Mouse (Mus musculus) cerebellum, adult 11-12 months (tissue): ENCODE measurements around the gene Atp2a2.
A peak's percentile ranks its signal among the peaks of the same experiment; 100 is the strongest.

Experiments
- DNase-seq: peaks from one replicate; pipeline ENCODE4 v3.0.0; 2022

Gene Atp2a2

DNA sequence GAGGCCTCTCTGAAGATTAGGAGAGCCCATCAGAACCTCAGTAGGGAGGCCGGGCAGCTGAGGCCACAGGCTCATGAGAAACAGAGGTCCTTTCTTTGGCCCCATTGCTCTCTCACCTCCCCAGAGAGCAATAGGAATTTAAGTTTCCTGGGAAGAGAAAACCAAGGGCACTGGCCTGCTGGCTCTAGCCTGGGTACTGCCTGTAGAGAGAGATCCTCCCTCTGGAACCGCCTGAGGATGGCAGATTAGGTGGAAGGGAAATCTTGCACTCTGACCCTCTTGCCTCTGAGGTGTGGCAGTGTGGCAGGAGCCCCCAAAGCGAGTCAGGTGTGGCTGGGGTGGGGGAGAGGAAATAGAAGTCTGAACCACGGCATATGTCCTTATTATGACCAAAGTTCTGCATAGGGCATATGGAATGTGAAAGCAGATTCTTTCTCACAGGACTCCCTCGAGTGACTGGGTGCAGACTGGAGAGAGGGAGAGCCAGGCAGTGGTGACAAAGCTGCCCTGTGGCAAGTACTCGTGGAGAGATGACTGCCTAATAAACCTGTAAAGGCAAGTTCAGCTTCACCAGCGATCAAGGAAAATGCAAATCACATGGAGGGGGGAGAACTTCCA, 17.1 kb upstream of the Atp2a2 start:
- no peak for DNase-seq

DNA sequence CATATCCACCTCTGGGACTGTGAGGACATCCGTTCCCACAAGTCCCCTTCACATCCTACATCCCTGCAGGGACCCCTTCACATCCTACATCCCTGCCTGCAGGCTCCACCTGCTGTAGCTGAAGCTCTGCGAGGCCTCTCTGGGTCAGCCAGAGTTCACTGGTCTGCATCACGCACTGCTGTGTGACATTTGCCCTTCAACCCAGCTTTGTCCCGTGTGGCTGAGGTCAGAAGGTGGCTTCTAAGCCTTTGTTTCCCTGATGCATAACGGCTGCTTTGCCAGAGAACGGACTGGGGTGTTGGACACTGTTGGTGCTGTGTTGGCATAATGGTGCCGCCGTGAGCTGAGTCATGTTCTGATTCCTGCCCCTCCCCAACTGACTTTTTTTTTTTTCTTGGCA, 16.2 kb upstream of the Atp2a2 start:
- no peak for DNase-seq

DNA sequence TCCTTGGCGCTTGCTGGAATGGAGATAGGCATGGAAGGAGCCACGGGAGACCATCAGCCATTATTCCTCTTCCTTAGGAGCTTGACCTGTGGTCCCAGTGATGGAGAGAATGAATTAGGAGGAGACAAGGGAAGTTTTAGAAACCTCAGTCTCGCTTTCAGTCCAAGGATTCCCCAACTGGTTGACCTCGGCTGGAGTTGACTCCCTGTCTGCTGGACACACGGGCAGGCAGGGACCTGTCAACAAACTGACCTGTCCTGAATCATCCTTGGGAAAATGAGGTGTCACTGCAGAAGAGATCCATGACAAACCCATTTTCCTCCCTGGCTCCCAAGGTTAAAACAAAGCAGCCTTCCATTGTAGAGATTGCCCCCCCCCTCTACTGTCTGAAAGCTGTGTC, 14.9 kb upstream of the Atp2a2 start:
- no peak for DNase-seq

DNA sequence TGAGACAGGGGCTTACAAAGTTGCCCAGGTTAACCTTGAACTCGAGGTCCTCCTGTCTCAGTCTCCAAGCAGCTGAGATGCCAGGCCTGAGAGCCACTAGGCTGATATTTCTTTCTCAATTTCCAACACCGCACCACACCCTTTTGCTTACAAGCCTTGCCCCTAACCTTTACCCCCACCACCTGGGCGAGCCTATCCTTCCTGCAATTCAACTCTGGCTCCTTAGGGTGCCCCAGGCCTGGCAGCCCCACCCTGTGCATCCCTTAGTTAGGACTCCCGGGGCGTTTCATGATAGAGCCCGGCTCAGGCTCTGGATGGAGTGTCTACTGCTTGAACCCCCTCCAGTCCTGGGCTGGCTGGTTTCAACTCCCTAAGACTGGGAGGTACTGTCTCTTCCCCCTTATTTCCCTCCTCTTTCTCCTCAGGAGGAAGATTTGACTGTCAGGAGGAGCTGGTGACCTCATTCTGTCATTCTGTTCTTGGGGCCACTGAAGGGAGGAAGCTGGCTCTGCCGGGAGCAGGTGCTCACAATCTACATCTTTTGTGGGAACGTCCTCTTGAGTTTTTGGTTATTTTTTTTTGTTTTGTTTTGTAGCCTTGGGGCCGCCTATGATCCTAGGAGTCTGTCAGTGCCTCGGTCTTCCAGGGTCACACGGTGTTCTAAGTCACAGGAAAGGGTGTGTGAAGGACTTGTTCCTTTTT, 14.2 kb upstream of the Atp2a2 start:
- DNase-seq, result no peak

DNA sequence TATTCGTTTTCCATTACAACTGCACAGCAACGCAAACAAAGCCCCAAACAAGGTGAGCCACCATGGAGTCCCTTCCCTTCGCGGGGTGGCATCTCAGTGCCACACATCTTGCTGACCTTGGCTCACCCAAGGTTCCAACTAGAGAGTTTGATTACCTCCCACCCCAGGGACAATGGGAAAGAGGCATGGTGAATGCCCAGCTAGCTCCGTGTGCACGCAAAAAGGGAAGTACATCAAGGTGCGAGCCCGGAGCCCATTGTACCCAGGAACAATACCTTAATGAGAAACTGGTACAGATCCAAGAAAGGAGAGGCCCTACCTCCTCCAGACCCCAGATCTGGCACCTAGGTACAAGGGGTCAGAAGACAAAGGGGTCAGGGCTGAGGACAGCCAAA, 12.1 kb upstream of the Atp2a2 start:
- no peak for DNase-seq

DNA sequence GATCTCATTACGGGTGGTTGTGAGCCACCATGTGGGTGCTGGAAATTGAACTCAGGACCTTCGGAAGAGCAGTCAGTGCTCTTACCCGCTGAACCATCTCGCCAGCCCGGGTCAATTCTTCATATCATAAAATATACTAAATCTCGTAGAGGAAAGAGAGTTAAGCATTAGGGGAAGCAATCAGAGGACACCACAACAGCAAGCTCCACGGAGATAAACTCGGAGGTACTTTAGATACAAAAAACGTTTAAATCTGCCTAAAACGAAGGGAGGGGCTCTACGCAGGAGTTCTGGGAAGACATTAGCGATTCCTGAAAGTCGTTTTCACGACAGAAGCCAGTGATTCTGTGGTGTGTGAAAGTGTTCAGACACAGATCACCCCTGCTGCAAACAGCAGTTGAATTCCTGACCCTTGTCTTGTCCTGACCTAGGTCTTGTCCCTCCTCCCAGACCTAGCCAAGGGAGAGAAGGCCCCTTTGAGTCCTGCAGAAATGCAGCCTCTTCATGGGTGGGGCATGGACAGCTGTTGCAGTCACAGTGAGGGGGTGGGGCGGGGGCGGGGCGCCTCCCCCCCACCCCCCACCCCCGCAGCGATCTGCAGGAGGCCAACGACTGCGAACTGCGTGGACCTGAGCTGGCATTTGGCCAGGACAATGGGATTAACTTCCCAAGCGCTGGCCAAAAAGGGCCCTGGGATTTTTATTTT, 11.5 kb upstream of the Atp2a2 start:
- DNase-seq, result no peak

DNA sequence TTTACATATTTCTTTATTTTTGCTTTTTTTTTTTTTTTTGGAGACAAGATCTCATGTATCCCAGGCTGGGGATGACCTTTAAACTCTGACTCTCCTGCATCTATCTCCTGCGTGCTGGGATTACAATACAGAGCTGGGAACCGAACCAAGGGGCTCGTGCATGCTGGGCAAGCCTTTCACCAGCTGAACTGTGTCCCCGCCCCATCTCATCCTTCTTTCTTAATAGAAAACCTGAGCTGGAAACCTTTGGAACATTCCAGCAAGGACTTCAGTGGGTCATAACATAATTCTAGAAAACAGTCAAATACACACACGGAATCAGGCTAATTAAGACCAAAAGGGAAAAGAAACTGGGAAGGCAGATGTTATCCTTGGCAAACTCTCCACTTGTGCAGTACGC, 10.0 kb upstream of the Atp2a2 start:
- no peak for DNase-seq

DNA sequence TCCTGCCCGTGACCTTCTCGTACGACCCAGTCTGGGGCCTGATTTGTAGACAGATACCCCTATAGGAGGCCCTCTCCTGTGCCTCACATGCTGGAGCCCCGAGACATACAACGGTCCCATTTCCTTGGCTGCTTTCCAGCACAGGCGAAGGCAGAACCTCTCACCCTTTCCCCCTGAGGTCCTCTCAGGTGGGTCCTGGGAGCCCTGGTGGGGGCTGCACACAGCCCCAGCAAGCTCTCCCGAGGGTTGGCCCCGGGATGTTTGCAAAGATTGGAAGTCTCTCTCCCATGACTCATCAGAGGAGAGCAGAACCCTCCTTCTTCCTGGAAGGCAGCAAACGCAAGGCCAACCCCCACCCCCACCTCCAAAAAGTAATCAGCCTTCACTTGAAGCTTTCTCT, 9.4 kb upstream of the Atp2a2 start:
- DNase-seq, result no peak

DNA sequence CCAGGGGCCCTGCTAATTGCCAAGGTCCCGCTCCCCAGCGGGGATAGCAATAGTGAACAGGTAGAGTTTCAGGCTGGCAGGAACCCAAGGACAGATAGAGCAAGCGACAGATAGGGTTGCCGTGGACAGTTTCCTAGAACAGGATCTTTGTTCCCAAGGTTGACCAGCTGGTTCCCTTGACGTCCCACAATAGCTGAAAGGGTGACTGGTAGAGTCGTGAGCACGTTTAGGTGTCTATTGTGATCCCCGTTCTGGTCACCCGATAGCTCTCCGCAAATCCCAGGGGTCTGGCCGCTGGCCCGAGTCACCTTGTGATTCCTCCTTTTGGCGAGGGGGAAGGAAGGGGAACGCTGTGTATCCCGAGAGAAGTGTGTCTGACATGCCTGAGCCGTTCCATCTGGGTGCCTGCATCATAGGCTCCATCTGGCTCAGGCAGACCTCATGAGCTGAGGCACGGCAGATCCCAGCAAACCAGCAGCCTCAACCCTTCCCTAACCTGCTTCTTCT, 8.7 kb upstream of the Atp2a2 start:
- DNase-seq, result peak; percentile 84

DNA sequence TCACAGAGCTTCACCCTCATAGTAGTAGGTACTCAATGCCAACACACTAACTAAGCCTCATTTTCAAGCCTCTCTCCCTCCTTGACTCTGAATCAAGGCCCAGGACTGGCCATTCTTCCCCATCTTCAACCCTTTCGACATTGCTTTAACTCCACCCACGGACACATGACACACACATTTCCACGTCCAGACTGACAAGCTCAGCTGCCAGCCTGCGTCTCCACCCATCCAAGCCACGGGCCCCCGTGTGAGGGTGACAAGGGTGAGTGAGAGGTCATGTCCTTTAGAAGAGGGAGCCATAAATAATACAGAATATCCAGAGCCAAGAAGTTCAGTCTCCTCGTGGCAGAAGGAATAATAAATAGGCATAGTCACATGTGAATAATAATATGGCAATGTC, 7.6 kb upstream of the Atp2a2 start:
- no peak for DNase-seq

DNA sequence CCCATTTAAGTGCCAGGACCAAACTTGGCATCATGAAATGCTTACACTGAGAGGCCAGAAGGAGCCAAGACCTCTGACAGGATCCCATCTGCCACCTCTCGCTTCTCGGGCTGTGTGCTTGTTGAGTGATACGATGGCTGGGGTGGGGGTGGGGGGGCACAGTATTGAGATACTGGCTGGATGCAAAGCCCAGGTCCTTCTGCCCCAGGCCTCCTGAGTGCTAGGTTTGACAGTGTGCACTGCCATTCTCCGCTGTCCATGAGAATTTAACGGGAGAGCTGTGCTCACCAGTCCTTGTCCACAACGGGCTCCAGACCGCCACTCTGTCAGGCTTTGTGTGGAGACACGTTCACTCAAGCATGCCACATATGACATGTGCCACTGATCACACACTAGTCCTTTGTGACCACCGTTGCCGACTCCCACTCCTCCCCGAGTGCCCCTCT, 6.9 kb upstream of the Atp2a2 start:
- peak; percentile 93 for DNase-seq

DNA sequence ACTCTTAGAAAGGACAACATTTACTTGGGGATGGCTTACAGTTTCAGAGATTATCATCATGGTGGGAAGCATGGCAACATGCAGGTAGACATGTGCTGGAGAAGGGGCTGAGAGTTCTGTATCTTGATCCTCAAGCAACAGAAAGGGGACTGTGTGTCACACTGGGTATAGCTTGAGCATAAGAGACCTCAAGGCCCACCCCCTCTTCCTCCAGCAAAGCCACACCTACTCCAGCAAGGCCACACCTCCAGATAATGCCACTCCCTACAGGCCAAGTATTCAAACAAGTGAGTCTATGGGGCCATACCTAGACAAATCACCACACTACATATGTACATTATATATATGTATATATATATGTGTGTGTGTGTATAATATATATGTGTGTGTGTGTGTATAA, 5.4 kb upstream of the Atp2a2 start:
- DNase-seq, result peak; percentile 47

DNA sequence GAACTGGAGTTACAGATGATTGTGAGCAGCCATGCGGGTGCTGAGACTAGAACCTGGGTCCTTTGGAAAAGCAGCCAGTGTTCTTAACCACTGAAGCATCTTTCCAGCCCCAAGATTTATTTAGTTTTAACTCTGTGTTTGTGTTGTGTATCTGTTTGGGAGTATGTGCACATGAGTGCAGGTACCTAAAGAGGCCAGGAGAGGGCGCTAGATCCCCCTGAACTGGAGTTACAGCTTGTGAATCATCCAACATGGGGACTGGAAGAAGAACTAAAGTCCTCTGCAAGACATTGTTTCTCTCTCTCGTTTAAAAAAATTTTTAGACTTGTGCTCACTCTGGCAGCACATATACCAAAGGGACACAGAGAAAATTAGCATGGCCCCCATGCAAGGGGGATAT, 4.4 kb upstream of the Atp2a2 start:
- no peak for DNase-seq

DNA sequence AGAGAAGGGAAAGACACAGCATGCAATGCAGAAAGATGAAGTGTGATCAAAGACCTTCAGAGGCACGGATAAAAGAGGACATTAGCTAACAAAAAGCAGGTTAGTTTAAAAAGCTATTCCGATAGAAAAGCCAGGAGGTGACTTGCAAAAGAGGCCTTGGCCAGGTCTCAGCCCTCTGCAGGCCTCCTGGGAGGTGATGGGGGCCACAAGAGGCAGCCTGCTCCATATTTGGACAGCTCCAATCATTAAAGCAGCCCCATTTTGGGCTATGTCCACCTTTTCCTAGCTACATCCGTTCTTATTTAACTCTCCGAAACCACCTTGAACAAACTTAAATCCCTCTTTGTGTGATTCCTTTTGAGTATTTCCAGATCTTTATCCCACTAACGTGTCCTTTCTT, 3.5 kb upstream of the Atp2a2 start:
- DNase-seq, result no peak

DNA sequence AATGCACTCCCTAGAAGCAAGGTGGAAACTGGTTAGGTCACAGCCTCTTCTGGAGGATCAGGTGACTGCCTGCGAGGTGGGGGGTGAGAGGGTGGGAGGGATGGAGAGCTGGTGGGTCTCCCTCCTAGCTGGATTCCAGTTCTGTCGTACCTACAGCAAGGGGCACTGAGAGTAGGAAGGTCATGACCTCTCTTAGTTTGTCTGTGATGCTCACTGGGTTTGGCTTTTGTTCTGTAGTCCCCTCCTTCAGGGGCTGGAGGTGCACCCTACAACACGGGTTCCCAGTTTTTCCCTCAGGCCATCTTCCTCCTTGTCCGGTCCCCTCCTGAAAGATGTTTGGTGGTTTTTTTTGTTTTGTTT, 1.7 kb upstream of the Atp2a2 start:
- DNase-seq, result no peak

DNA sequence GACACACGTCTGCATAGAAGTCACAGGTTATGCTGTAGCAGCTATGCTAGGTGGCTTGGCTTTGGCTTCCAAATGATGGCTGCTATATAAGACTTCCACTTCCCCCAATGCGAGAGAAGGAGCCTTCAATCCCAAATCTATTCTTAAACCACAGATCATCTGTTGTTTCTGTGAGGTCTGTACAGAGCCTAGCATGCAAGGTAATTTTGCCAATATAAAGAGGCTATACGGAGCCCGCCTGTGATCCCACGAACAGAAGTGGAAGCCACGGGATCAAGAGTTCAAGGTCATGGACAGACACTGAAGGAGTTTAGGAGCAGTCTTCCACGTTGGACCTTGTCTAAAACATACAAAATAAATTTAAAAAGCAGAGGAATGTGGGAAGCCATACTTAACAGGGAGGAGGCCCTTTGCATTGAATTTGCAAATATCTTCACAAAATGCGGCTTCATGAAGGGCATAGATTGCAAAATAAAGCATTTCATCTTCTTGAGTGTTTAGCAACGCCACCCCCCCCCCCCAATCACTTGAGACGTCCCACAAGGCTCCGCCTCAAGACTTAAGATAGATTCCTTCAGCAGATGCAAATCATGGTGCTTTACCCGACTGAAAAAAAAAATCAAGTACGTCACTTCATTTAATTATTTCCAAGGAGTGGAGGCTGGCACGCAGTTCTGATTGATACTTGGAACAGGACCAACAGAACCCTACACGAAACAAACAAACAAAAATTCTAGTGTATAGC, 1.2 kb upstream of the Atp2a2 start:
- no peak for DNase-seq

DNA sequence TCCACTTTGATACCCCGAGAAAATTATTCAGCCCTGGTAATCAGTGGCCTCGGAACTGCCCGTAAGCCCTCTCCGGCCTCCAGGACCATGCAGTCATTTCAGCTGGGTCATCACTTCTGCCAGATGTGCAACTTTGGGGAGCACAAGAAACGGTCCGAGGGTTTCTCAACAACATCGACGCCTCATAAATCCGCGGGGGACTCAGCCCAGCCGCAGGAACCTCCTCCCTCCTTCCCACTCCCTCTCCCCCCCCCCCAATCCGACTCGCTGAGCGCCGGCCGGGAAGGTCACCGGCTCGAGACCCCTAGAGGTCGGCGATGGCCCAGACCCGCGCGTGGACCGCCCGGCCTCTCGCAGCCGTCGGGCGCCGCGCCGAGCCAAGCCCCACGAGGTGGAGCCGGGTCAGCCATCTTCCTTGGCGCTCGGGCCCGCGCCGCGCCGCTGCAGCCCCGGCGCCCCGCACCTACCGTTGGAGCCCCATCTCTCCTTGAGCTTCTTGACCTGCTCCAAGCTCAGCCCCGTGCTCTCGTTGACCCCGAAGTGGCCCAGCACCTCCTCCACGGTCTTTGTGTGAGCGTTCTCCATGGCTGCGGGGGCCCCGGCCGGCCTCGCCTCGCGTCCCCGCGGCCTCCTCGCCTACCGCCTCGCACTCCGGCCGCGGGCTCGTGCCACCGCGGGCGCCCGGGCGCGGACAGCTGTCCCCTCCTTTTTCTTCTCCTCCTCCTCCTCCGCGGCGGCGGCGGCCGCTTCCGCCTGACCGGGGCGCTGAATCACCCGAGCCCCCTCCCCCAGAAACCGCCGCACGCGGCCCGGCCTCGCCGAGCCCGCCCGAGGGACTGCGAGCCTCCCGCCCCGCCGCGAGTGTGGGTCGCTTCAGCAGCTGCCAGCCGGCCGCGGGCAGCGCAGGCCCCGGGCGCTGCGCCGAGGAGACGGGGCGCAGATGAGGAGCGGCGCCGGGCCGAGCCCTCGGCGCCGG, 636 bp downstream of the Atp2a2 start:
- peak; percentile 70 for DNase-seq

DNA sequence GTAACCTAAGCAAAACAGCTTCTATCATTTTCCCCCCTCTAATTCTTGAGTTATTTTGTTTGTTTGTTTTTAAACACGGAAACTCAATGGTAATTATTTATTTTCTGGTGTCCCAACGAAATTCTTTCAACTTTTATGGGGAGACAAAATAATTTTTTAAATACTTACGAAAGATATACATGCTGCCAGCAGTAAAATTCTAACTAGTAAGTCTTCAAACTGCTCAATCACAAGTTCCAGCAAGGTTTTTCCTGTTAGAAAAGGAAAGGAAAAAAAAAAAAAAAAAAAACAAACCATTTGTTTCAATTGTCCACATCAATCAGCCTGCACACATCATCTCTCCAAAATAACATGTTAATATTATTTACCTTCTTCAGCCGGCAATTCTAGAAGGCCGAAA, 1.5 kb downstream of the Atp2a2 start:
- no peak for DNase-seq

DNA sequence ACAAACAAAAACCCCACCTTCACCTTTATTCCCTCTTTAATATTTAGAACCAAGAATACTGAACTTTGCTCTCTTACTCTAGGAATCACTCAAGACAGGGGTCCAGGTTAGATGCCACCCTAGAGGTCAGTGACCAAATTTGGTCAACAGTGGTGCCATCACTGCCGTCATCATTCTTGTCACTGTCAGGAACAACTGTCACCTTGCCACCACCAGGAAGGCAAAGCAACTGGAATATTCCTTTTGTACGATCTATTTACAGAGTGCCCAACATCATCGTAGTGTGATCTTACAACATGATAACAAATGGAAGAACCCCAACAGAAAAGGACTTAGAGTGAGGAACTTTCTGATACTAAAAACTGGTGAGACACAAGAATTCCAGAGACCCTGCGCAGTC, 1.9 kb downstream of the Atp2a2 start:
- no peak for DNase-seq

DNA sequence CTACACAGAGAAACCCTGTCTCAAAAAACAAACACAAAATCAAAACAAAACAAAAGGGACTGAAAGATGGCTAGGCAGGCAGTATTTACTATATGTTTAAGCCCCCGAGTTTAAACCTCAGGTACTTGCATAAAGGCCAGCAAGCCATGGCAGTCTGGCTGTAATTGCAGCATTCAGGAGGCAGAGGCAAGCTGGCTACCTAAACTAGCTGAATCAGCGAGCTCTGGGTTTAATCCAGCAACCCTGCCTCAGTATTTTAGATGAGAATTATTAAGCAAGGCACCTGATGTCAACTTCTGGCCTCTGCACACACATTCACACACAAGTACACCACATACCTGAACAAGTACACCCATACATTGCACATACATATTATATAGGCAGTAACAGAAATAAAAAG, 4.0 kb downstream of the Atp2a2 start:
- DNase-seq, result no peak

DNA sequence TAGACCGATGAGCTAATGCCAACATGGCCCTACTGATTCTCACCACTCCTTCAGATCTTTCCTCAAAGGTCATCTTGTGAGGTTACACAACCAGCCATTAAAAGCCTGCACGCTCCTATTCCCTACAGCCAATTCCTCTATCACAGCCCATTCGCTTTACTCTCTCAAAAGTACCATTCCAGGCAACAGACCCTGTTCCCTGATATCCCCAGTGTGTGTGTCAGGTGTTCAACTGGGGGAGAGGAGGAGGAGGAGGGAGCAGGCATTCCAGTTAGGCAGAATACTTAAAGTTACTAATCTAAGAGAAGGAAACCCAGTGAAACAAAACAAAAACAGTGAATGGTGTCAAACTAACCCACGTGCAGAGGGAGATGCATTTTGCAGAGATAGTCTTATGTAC, 5.0 kb downstream of the Atp2a2 start:
- no peak for DNase-seq

DNA sequence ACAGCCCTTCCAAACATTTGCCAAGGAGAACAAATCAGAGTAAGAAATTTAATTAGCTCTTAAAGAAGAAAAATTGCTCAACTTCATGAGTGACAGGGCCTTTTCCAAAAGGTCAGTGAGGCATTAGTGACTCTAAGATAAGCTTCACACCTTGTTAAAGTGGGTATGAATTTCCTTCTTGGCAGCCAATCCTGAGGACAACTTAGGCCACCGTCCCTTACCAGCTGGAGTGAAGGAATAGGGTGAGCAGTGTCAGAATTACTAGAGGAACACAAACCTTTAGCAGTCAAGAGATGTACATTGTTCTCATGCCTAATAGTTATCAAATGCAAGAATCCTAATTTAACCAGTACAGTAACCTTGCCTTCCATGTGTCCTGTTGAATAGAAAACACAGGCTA, 7.6 kb downstream of the Atp2a2 start:
- no peak for DNase-seq
